Mouse (Mus musculus) myocyte (in vitro differentiated cells): ENCODE results near the gene Clec1b.

Experiments used
- CEBPB ChIP-seq: IDR thresholded peaks from 2 replicates; pipeline ENCODE4 v1.6.1; 2011; ENCODE audit warnings: mild to moderate bottlenecking, moderate library complexity; ENCODE audit not compliant: poor library complexity, insufficient read depth, severe bottlenecking
- POLR2A ChIP-seq: IDR thresholded peaks from one replicate; pipeline ENCODE4 v1.6.1; 2011; ENCODE audit warnings: low read depth, mild to moderate bottlenecking, control low read depth, moderate library complexity; ENCODE audit not compliant: insufficient read length

GRCm38 (mm10) chr6:129402404-129402803 is 5.3 kb downstream of the Clec1b start:
- TF ChIP-seq CEBPB (no peak), POLR2A (no peak)
